8 mouse cellular contexts compared by ENCODE assay signal in the genomic region with DNA sequence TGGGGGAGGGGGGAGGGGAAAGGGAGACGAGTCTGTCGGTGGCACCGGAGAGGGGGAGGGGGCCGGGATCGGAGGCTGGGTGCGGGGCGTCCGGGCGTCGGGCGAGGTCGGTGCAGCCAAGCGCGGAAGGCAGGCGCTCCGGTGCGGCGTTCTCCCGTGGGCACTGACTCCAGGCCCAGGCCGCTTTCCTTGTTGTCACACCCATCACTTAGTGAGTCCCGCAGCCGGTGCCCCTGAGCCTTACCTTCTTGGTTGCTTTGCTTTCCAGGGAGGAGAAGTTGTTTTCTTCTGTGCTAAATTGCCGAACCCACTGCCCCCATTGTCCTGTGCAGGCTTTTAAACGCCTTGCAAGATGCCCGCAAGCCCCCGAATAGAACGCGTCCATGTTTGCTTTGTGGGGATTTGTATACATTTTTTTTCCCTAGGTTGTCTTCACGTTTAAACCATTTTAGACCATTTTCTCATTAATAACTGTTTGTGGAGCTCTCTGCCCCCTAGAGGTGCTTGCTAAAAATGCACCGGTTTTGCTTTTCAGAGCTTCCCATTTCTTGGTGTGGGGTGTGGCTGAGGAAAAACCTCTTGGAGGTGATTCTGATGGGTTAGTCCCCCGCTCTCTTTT. TPM values are rescaled to one million over a fixed set of nuclear protein-coding genes. Genes with fewer than 3 reads are reported as not detected.
DNase-seq lines count a peak whose midpoint lies in the region; ATAC-seq and TF ChIP-seq lines count a peak whose summit lies in the region.

No protein-coding gene starts in this region.

- H3K36me3 ChIP-seq in ES-E14 (ENCODE audit: control insufficient read depth, insufficient read depth, low read length, poor library complexity, severe bottlenecking) = no peaks in the 10 kb centered on the region
- H3K36me3 ChIP-seq in forebrain, embryonic 12.5 days (replicated peaks) = no peaks in the 10 kb centered on the region
- 0 out of 2 replicates have a peak, but pooled peaks cover 5% of the 10 kb centered on the region for H3K36me3 ChIP-seq in heart, postnatal 0 days (replicated peaks; ENCODE audit: control insufficient read depth, insufficient read depth, low read length)
- peaks cover 7% of the 10 kb centered on the region; the same call in 1 of the 2 replicates for H3K36me3 ChIP-seq in liver, embryonic 12.5 days
- no peaks in the 10 kb centered on the region for H3K36me3 ChIP-seq in splenic B cell, adult 2 months (ENCODE audit: control insufficient read depth, insufficient read depth, low read length, poor library complexity, severe bottlenecking)

- WGBS in forebrain, embryonic 12.5 days = under 1% methylated on average over 26 of the region's 31 CpGs
- WGBS in heart, postnatal 0 days = under 1% methylated on average over 24 of the region's 31 CpGs
- WGBS in liver, embryonic 12.5 days (ENCODE audit: insufficient replicate concordance) = under 1% methylated on average over 27 of the region's 31 CpGs

- peak; percentile 63 for ATAC-seq in cerebellum, adult (ENCODE audit: insufficient number of reproducible peaks, low FRiP score, low TSS enrichment)
- ATAC-seq in forebrain, embryonic 12.5 days (ENCODE audit: low FRiP score) = peak; percentile 81
- ATAC-seq in heart, postnatal 0 days (ENCODE audit: insufficient read depth, low read depth) = peak; percentile 79
- ATAC-seq in liver, embryonic 12.5 days = peak; percentile 72

- peak overlapping the region; percentile 58 for H3K4me2 ChIP-seq in forebrain, embryonic 12.5 days
- peak overlapping the region; percentile 66 for H3K4me2 ChIP-seq in heart, postnatal 0 days (ENCODE audit: low read depth, low read length)
- peak overlapping the region; percentile 80 for H3K4me2 ChIP-seq in liver, embryonic 12.5 days

- DNase-seq in ES-E14 (ENCODE audit: low read depth, low spot score) = peak; percentile 60
- DNase-seq in heart, postnatal 0 days (ENCODE audit: low spot score) = peak; percentile 80
- peak; percentile 71 to 79 for DNase-seq in kidney, postnatal 25 days
- peak; percentile 78 for DNase-seq in naive thymus-derived CD4-positive, alpha-beta T cell, adult 2 months (ENCODE audit: low read depth)
- DNase-seq in splenic B cell, adult 2 months (ENCODE audit: low read depth, low spot score) = peak; percentile 71

- peak overlapping the region; percentile 92 to 93 for H3K4me3 ChIP-seq in ES-E14 (ENCODE audit: insufficient read depth in 1 of 2, low read depth in 1 of 2, low read length in 2 of 2, poor library complexity in 1 of 2, severe bottlenecking in 1 of 2)
- H3K4me3 ChIP-seq in forebrain, embryonic 12.5 days (replicated peaks) = peak overlapping the region; percentile 85
- H3K4me3 ChIP-seq in heart, postnatal 0 days (ENCODE audit: low read depth, low read length) = peak overlapping the region; percentile 78
- H3K4me3 ChIP-seq in liver, embryonic 12.5 days = peak overlapping the region; percentile 88

- in situ Hi-C loops in ES-E14 (cut with MboI; ENCODE audit: low sequenced_read_pairs in 2 of 2, unreplicated experiment in 2 of 2) = no loop called here

- TF ChIP-seq EP300 in heart, postnatal 0 days (IDR thresholded peaks at IDR 0.05; ENCODE audit: low read depth) = no peak

- no peaks in the 10 kb centered on the region for H3K9me3 ChIP-seq in ES-E14 (ENCODE audit: control insufficient read depth, insufficient read depth, low read depth, low read length)
- H3K9me3 ChIP-seq in forebrain, embryonic 12.5 days = no peaks in the 10 kb centered on the region
- no peaks in the 10 kb centered on the region for H3K9me3 ChIP-seq in heart, postnatal 0 days (replicated peaks; ENCODE audit: control insufficient read depth, low read length)
- H3K9me3 ChIP-seq in liver, embryonic 12.5 days (replicated peaks) = no peaks in the 10 kb centered on the region

- H3K4me1 ChIP-seq in ES-E14 (ENCODE audit: control insufficient read depth in 2 of 2, insufficient read depth in 2 of 2, low read length in 2 of 2, poor library complexity in 1 of 2) = no peaks in the 10 kb centered on the region
- peaks cover 18% of the 10 kb centered on the region for H3K4me1 ChIP-seq in forebrain, embryonic 12.5 days
- H3K4me1 ChIP-seq in heart, postnatal 0 days (ENCODE audit: control insufficient read depth, insufficient read depth) = peaks cover 27% of the 10 kb centered on the region
- peaks cover 38% of the 10 kb centered on the region for H3K4me1 ChIP-seq in liver, embryonic 12.5 days

- TF ChIP-seq CTCF in heart, postnatal 0 days (IDR thresholded peaks at IDR 0.05; ENCODE audit: low read depth) = peak; percentile 59

- H3K9ac ChIP-seq in ES-E14 (ENCODE audit: insufficient read depth, low read depth, low read length, poor library complexity, severe bottlenecking) = peak overlapping the region; percentile 75
- H3K9ac ChIP-seq in forebrain, embryonic 12.5 days = peak overlapping the region; percentile 71
- H3K9ac ChIP-seq in heart, postnatal 0 days (replicated peaks; ENCODE audit: low read depth, low read length) = peak overlapping the region; percentile 74
- peak overlapping the region; percentile 88 for H3K9ac ChIP-seq in liver, embryonic 12.5 days

- no peaks in the 10 kb centered on the region for H3K27me3 ChIP-seq in forebrain, embryonic 12.5 days
- H3K27me3 ChIP-seq in heart, postnatal 0 days (ENCODE audit: control insufficient read depth, insufficient read depth, low read length) = no peaks in the 10 kb centered on the region
- no peaks in the 10 kb centered on the region for H3K27me3 ChIP-seq in liver, embryonic 12.5 days (replicated peaks)
- no peaks in the 10 kb centered on the region for H3K27me3 ChIP-seq in splenic B cell, adult 2 months (ENCODE audit: control insufficient read depth, insufficient read depth, low read length, poor library complexity, severe bottlenecking)

- H3K27ac ChIP-seq in ES-E14 (ENCODE audit: insufficient read depth, low read depth, low read length, poor library complexity, severe bottlenecking) = no peak overlapping the region
- peak overlapping the region; percentile 93 for H3K27ac ChIP-seq in forebrain, embryonic 12.5 days
- H3K27ac ChIP-seq in heart, postnatal 0 days (ENCODE audit: low read depth) = peak overlapping the region; percentile 94
- H3K27ac ChIP-seq in liver, embryonic 12.5 days = peak overlapping the region; percentile 90

TF ChIP-seq in ES-E14, 5 proteins besides CTCF, POLR2A, EP300 and RAD21:
- TF ChIP-seq ZC3H11A (IDR thresholded peaks at IDR 0.05; ENCODE audit: borderline replicate concordance, low read depth, low read length) (0 out of 2 replicates have a peak, but pooled peaks have one; percentile 10), CHD2 (IDR thresholded peaks at IDR 0.05; ENCODE audit: low read depth, low read length) (no peak), MAFK (IDR thresholded peaks at IDR 0.05; ENCODE audit: insufficient read depth, low read depth, low read length) (no peak), HCFC1 (IDR thresholded peaks at IDR 0.05; ENCODE audit: borderline replicate concordance, insufficient read depth, low read length) (0 out of 2 replicates have a peak, but pooled peaks have one; percentile 1), ZNF384 (IDR thresholded peaks at IDR 0.05; ENCODE audit: low read depth, low read length) (no peak)

RNA-seq across cellular contexts. Expression of a gene that starts 0.5 kb away (rescaled TPM):
- 26.1 and 38.0 TPM in 2 replicates for total RNA-seq in ES-E14 (2012; rRNA removed)
- 80.0 and 88.1 TPM in 2 replicates for polyA plus RNA-seq in forebrain, embryonic 12.5 days (2016; fragmentation: Nextera tagmentation; extraction: Ambion mirVana)
- 61.3 and 64.3 TPM in 2 replicates for total RNA-seq in heart, postnatal 0 days (2014; rRNA removed; ENCODE audit: low replicate concordance)
- 18.8 and 24.6 TPM in 2 replicates for polyA plus RNA-seq in heart, postnatal 0 days (2015; fragmentation: Nextera tagmentation; extraction: Ambion mirVana)
- polyA plus RNA-seq in liver, embryonic 12.5 days (2016; fragmentation: Nextera tagmentation; extraction: Ambion mirVana) = 12.2 and 13.6 TPM in 2 replicates
